14 mouse cellular contexts compared by ENCODE assay signal in the genomic region with DNA sequence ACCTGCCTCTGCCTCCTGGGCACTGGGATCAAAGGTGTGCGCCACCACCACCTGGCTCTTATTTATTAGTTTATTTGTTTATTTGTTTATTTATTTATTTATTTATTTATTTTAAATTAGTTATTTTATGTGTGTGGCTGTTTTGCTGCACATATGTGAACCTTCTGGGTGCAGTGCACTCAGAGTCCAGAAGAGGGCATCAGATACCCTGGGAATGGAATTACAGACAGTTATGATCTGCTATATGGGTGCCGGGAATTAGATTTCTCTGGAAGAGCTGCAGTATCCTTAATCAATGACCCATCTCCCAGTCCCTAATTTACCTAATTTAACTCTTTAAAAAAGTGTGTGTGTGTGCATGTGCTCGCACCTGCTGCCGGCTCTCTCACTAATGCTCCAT. TPM values are rescaled to one million over a fixed set of nuclear protein-coding genes. Genes with fewer than 3 reads are reported as not detected.
DNase-seq lines count a peak whose midpoint lies in the region; ATAC-seq and TF ChIP-seq lines count a peak whose summit lies in the region.
"Had no signal": no experiment of that assay in that cellular context is flagged by ENCODE, and none has a peak within 500 bp of the region (broad histone marks: within the 10 kb centered on the region; RNA-seq: fewer than 3 reads in every experiment).

No protein-coding gene starts in this region.

- TF ChIP-seq POLR2A in heart, adult 2 months (IDR thresholded peaks at IDR 0.05; ENCODE audit: insufficient read depth, low read depth, low read length): no peak

- DNase-seq in heart, adult 2 months: no peak
- no peak for DNase-seq in heart, adult 8-10 months (ENCODE audit: low spot score)
- no peak for DNase-seq in liver, postnatal 0 days
- DNase-seq in ES-CJ7 (ENCODE audit: low read depth, low spot score): peak; percentile 37
- peak; percentile 47 for DNase-seq in thymus, postnatal 14 days
- no peak for DNase-seq in embryo, embryonic 9.5 days (ENCODE audit: extremely low spot score)
- no peak for DNase-seq in adrenal gland, postnatal 4 days (ENCODE audit: low spot score in 2 of 2)
- DNase-seq: adrenal gland, postnatal 14 days; cerebellum, postnatal 25 days; kidney, postnatal 4 days; right cerebral cortex, postnatal 25 days had no signal

- no peak overlapping the region for H3K4me2 ChIP-seq in liver, postnatal 0 days (ENCODE audit: low read depth, low read length)
- H3K4me2 ChIP-seq in liver, embryonic 12.5 days: no peak overlapping the region
- H3K4me2 ChIP-seq: limb, embryonic 13.5 days; midbrain, embryonic 12.5 days had no signal

- TF ChIP-seq EP300 in heart, adult 2 months (IDR thresholded peaks at IDR 0.05; ENCODE audit: insufficient read depth, low read depth, low read length): no peak
- no peak for TF ChIP-seq EP300 in liver, postnatal 0 days (IDR thresholded peaks at IDR 0.05; ENCODE audit: low read depth)

- H3K27me3 ChIP-seq in heart, adult 2 months (ENCODE audit: control insufficient read depth, insufficient read depth, low read length): no peaks in the 10 kb centered on the region
- no peaks in the 10 kb centered on the region for H3K27me3 ChIP-seq in liver, postnatal 0 days (ENCODE audit: insufficient read depth, low read length)
- H3K27me3 ChIP-seq in liver, embryonic 12.5 days (replicated peaks): no peaks in the 10 kb centered on the region
- H3K27me3 ChIP-seq: limb, embryonic 13.5 days; midbrain, embryonic 12.5 days had no signal

- H3K4me3 ChIP-seq in heart, adult 2 months: no peak overlapping the region
- no peak overlapping the region for H3K4me3 ChIP-seq in liver, postnatal 0 days (ENCODE audit: low read depth, low read length)
- H3K4me3 ChIP-seq in liver, embryonic 12.5 days: no peak overlapping the region
- H3K4me3 ChIP-seq: limb, embryonic 13.5 days; midbrain, embryonic 12.5 days had no signal

- H3K9ac ChIP-seq in heart, adult 2 months (ENCODE audit: low read depth, low read length): no peak overlapping the region
- H3K9ac ChIP-seq in liver, postnatal 0 days (replicated peaks): no peak overlapping the region
- no peak overlapping the region for H3K9ac ChIP-seq in liver, embryonic 12.5 days
- H3K9ac ChIP-seq: limb, embryonic 13.5 days; midbrain, embryonic 12.5 days had no signal

- 98% methylated on average over 4 of the region's 4 CpGs for WGBS in heart, adult 2 months
- 90% methylated on average over 4 of the region's 4 CpGs for WGBS in liver, postnatal 0 days (ENCODE audit: insufficient replicate concordance)
- 88% methylated on average over 4 of the region's 4 CpGs for WGBS in liver, embryonic 12.5 days (ENCODE audit: insufficient replicate concordance)

- ATAC-seq in liver, postnatal 0 days: no peak
- ATAC-seq in liver, embryonic 12.5 days: no peak

- intact Hi-C loops in heart, adult 2 months (cut with DNase I): no loop called here

- no peaks in the 10 kb centered on the region for H3K9me3 ChIP-seq in liver, postnatal 0 days (ENCODE audit: low read length)
- no peaks in the 10 kb centered on the region for H3K9me3 ChIP-seq in liver, embryonic 12.5 days (replicated peaks)

- no peak overlapping the region for H3K27ac ChIP-seq in heart, adult 2 months
- H3K27ac ChIP-seq in liver, postnatal 0 days (ENCODE audit: low read depth): no peak overlapping the region
- no peak overlapping the region for H3K27ac ChIP-seq in liver, embryonic 12.5 days
- H3K27ac ChIP-seq: limb, embryonic 13.5 days; midbrain, embryonic 12.5 days had no signal

- peak; percentile 58 for TF ChIP-seq CTCF in heart, adult 2 months (IDR thresholded peaks at IDR 0.05)
- peak; percentile 45 for TF ChIP-seq CTCF in liver, postnatal 0 days (IDR thresholded peaks at IDR 0.05; ENCODE audit: low read depth)

- peaks cover 4% of the 10 kb centered on the region for H3K4me1 ChIP-seq in heart, adult 2 months (ENCODE audit: control insufficient read depth, insufficient read depth, low read length)
- H3K4me1 ChIP-seq in liver, postnatal 0 days (ENCODE audit: insufficient read depth): no peaks in the 10 kb centered on the region; the same call in 1 of the 2 replicates
- H3K4me1 ChIP-seq in liver, embryonic 12.5 days: peaks cover 19% of the 10 kb centered on the region

- H3K79me2 ChIP-seq in heart, adult 2 months (replicated peaks; ENCODE audit: control insufficient read depth, insufficient read depth, low read length): no peaks in the 10 kb centered on the region

- no peaks in the 10 kb centered on the region for H3K36me3 ChIP-seq in heart, adult 2 months (ENCODE audit: control insufficient read depth, insufficient read depth, low read length)
- no peaks in the 10 kb centered on the region for H3K36me3 ChIP-seq in liver, postnatal 0 days (replicated peaks; ENCODE audit: insufficient read depth, low read length)
- H3K36me3 ChIP-seq in liver, embryonic 12.5 days: peaks cover 21% of the 10 kb centered on the region
- H3K36me3 ChIP-seq: midbrain, embryonic 12.5 days had no signal

RNA-seq across cellular contexts. Expression of a gene that starts 8.5 kb away (rescaled TPM):
- total RNA-seq in heart, adult 2 months (2021): 10 to 100 TPM; 10.1 to 10.7 TPM
- 6.7 and 23.3 TPM in 2 replicates for polyA plus RNA-seq in heart, adult 2 months (2012; rRNA removed)
- total RNA-seq in heart, adult 8-10 months (2022): 10 to 100 TPM in 2 of 4 experiments, 1 to 10 TPM in 2; 8.9 to 14.3 (median 10.1) TPM
- 17.4 and 19.9 TPM in 2 replicates for polyA plus RNA-seq in liver, postnatal 0 days (2015; fragmentation: Nextera tagmentation; extraction: Ambion mirVana)
- polyA plus RNA-seq in liver, embryonic 12.5 days (2016; fragmentation: Nextera tagmentation; extraction: Ambion mirVana): 35.7 and 39.0 TPM in 2 replicates
- 10 to 100 TPM; 26.7 to 29.0 TPM for total RNA-seq in adrenal gland, postnatal 4 days (2021)

Comparison
In these comparisons a context has a peak if more than half of its experiments do, and no peak if none do; other contexts are left out.
1. DNase-seq: peak in ES-CJ7 (single experiment) and thymus, postnatal 14 days (single experiment); none in heart, adult 2 months (0 of 2), heart, adult 8-10 months (single experiment), liver, postnatal 0 days (single experiment), embryo, embryonic 9.5 days (single experiment) and adrenal gland, postnatal 4 days (0 of 2).